Comparison of ENCODE assay signal across 8 mouse cellular contexts in genomic region chr10:80589879-80590854, GRCm38 (mm10). TPM values are rescaled to one million over a fixed set of nuclear protein-coding genes. Genes with fewer than 3 reads are reported as not detected.
DNase-seq lines count a peak whose midpoint lies in the region; ATAC-seq lines count a peak whose summit lies in the region.

TSS of gene Abhd17a (minus strand) at chr10:80590341.

- DNase-seq in adrenal gland, adult 18-20 months (ENCODE audit: low spot score in 2 of 2) = peak; percentile 87 to 93
- peak; percentile 99 for DNase-seq in embryo, embryonic 11 days
- DNase-seq in gastrocnemius, postnatal 25 days = peak; percentile 96
- DNase-seq in intestine, embryonic 14.5 days (ENCODE audit: low spot score) = peak; percentile 96
- DNase-seq in left cerebral cortex, postnatal 14 days (ENCODE audit: low spot score in 2 of 2) = peak; percentile 94 to 96
- DNase-seq in mesoderm, embryonic 11.5 days (ENCODE audit: low read depth, low spot score) = peak; percentile 99
- peak; percentile 88 to 93 for DNase-seq in right cerebral cortex, postnatal 36 days (ENCODE audit: low spot score in 2 of 2)
- DNase-seq in yolk sac, embryonic 10.5 days (ENCODE audit: low spot score) = peak; percentile 100

- peak within 1 kb of the TSS; percentile 94 for H3K4me3 ChIP-seq in intestine, embryonic 14.5 days (ENCODE audit: low read depth, low read length)

- under 1% methylated on average over 64 of the region's 73 CpGs for WGBS in intestine, embryonic 14.5 days

- peak; percentile 97 for ATAC-seq in intestine, embryonic 14.5 days (replicated peaks; ENCODE audit: low FRiP score, low TSS enrichment, low read depth)

- H3K27ac ChIP-seq in intestine, embryonic 14.5 days (ENCODE audit: low read depth) = 0 out of 2 replicates have a peak within 1 kb of the TSS, but pooled peaks have one; percentile 11

- intact Hi-C loops in left cerebral cortex, postnatal 14 days (cut with DNase I) = no loop called here

- peak within 1 kb of the TSS; percentile 99 for H3K4me2 ChIP-seq in intestine, embryonic 14.5 days (ENCODE audit: low read length)

- H3K4me1 ChIP-seq in intestine, embryonic 14.5 days (replicated peaks; ENCODE audit: control insufficient read depth, insufficient read depth, low read length) = peaks cover 24% of the 10 kb centered on the region

- peaks cover 16% of the 10 kb centered on the region for H3K36me3 ChIP-seq in intestine, embryonic 14.5 days (ENCODE audit: control insufficient read depth, insufficient read depth, low read length)

- peak within 1 kb of the TSS; percentile 89 for H3K9ac ChIP-seq in intestine, embryonic 14.5 days (ENCODE audit: low read length)

- no peaks in the 10 kb centered on the region for H3K27me3 ChIP-seq in intestine, embryonic 14.5 days (replicated peaks; ENCODE audit: control insufficient read depth, insufficient read depth, low read length)

- no peaks in the 10 kb centered on the region for H3K9me3 ChIP-seq in intestine, embryonic 14.5 days (ENCODE audit: control insufficient read depth, low read length)

RNA-seq across cellular contexts. Expression of gene Abhd17a, which starts in this region (rescaled TPM):
- total RNA-seq in adrenal gland, adult 18-20 months (2021) = 100 to 1,000 TPM in 1 of 2 experiments, 10 to 100 TPM in 1; 94.5 to 102 TPM
- total RNA-seq in gastrocnemius, postnatal 25 days (2021) = 10 to 100 TPM; 53.8 to 58.8 TPM
- polyA plus RNA-seq in intestine, embryonic 14.5 days (2014; fragmentation: Nextera tagmentation; extraction: Ambion mirVana) = 99.4 and 114 TPM in 2 replicates
- 100 to 1,000 TPM; 212 to 220 TPM for total RNA-seq in left cerebral cortex, postnatal 14 days (2021)

Comparison
In these comparisons a context has a peak if more than half of its experiments do, and no peak if none do; other contexts are left out.
1. Peak in every context shown above with its lines: DNase-seq, ATAC-seq, H3K4me3 ChIP-seq and H3K27ac ChIP-seq.